Mouse (Mus musculus) embryonic fibroblast, embryonic 13.5 days (primary cell): ENCODE measurements around the gene Lamtor4. TPM values are rescaled to one million over a fixed set of nuclear protein-coding genes. Genes with fewer than 3 reads are reported as not detected.

Experiments
- H3K27ac ChIP-seq: 2 replicates; pipeline ENCODE4 v1.5.1; 2012; ENCODE audit warnings: low read length, control low read depth, inconsistent platforms; ENCODE audit not compliant: insufficient read depth
- H3K4me1 ChIP-seq: 2 replicates; pipeline ENCODE4 v1.6.1; 2011; ENCODE audit warnings: low read length; ENCODE audit not compliant: control insufficient read depth, insufficient read depth
- H3K4me3 ChIP-seq: 2 replicates; pipeline ENCODE4 v1.5.1; 2011; ENCODE audit warnings: mild to moderate bottlenecking, control low read depth, low read length; ENCODE audit not compliant: insufficient read depth
- CTCF ChIP-seq: IDR thresholded peaks from 2 replicates; pipeline ENCODE4 v1.5.1; 2011; ENCODE audit warnings: mild to moderate bottlenecking, control low read depth, low read length, moderate library complexity, borderline replicate concordance; ENCODE audit not compliant: insufficient read depth
- POLR2A ChIP-seq: IDR thresholded peaks from 2 replicates; pipeline ENCODE4 v1.6.1; 2011; ENCODE audit warnings: low read depth, mild to moderate bottlenecking, control low read depth, low read length, moderate library complexity
- polyA plus RNA-seq: library from polyadenylated mRNA; stranded (reverse); fragments of >200 nt; gene quantifications from 2 replicates; pipeline ENCODE4 v1.2.4, GENCODE M21; 2011; ENCODE audit warnings: low read depth; ENCODE audit not compliant: missing spikeins, insufficient read length

The Lamtor4 gene
- polyA plus RNA-seq, 1 experiment, result 40.7 TPM

- Histone ChIP-seq H3K4me3 (no peak overlapping the region), H3K4me1 (no peaks in the 10 kb centered on the region), H3K27ac (no peak overlapping the region)
- TF ChIP-seq CTCF (peak; percentile 22; the same call in 1 of the 2 replicates), POLR2A (no peak)
Measured at GRCm38 (mm10) chr5:138228026-138228425, 27.3 kb upstream of the Lamtor4 start.

- no peak overlapping the region for H3K4me3 ChIP-seq
- no peaks in the 10 kb centered on the region for H3K4me1 ChIP-seq
- no peak for TF ChIP-seq CTCF
- TF ChIP-seq POLR2A, result no peak
- no peak overlapping the region for H3K27ac ChIP-seq
Measured at GRCm38 (mm10) chr5:138229511-138229910, 25.8 kb upstream of the Lamtor4 start.

GRCm38 (mm10) chr5:138233778-138234177 lies 21.5 kb upstream of the Lamtor4 start:
- H3K27ac ChIP-seq, result no peak overlapping the region
- TF ChIP-seq POLR2A, result no peak
- no peak for TF ChIP-seq CTCF
- no peak overlapping the region for H3K4me3 ChIP-seq

GRCm38 (mm10) chr5:138234224-138234623 lies 21.1 kb upstream of the Lamtor4 start:
- no peaks in the 10 kb centered on the region for H3K4me1 ChIP-seq
- no peak overlapping the region for H3K27ac ChIP-seq
- H3K4me3 ChIP-seq, result no peak overlapping the region
- TF ChIP-seq POLR2A (no peak), CTCF (no peak)

More at GRCm38 (mm10) chr5:138233778-138234177, 21.5 kb upstream of the Lamtor4 start:
- no peaks in the 10 kb centered on the region for H3K4me1 ChIP-seq

GRCm38 (mm10) chr5:138241511-138241910 lies 13.8 kb upstream of the Lamtor4 start:
- Histone ChIP-seq H3K4me3 (no peak overlapping the region), H3K27ac (no peak overlapping the region), H3K4me1 (no peaks in the 10 kb centered on the region)
- no peak for TF ChIP-seq POLR2A
- no peak for TF ChIP-seq CTCF

DNA sequence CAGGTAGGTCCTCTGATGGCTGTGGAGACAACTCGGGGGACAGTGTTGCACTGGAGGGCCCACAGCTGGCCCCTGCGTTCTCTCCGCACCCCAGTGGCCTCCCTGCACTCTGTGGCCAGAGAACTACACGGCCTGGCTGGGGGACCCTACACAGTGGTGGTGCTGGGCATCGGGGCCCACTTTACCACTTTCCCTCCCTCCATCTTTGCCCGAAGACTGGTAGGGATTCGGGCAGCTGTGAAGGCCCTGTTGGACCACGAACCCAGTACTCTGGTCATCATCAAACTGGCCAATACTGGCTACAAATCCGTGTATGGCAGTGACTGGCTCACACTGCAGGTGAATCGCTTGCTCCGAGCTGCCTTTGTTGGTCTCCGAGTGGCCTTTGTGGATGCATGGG lies 4.1 kb upstream of the Lamtor4 start:
- TF ChIP-seq CTCF (no peak), POLR2A (no peak)
- Histone ChIP-seq H3K4me1 (no peaks in the 10 kb centered on the region), H3K27ac (no peak overlapping the region), H3K4me3 (no peak overlapping the region)

- Histone ChIP-seq H3K4me1 (peaks cover 2% of the 10 kb centered on the region; the same call in 1 of the 2 replicates), H3K27ac (no peak overlapping the region), H3K4me3 (no peak overlapping the region)
- TF ChIP-seq POLR2A, result no peak
- TF ChIP-seq CTCF, result no peak
Measured at GRCm38 (mm10) chr5:138253061-138253460, 2.2 kb upstream of the Lamtor4 start.

- Histone ChIP-seq H3K27ac (no peak overlapping the region), H3K4me3 (peak overlapping the region; percentile 71), H3K4me1 (peaks cover 2% of the 10 kb centered on the region; the same call in 1 of the 2 replicates)
- no peak for TF ChIP-seq CTCF
- no peak for TF ChIP-seq POLR2A
Measured at GRCm38 (mm10) chr5:138256094-138256467, 799 bp downstream of the Lamtor4 start.

- H3K4me3 ChIP-seq, result no peak overlapping the region
- peaks cover 2% of the 10 kb centered on the region; the same call in 1 of the 2 replicates for H3K4me1 ChIP-seq
- TF ChIP-seq POLR2A (no peak), CTCF (no peak)
- H3K27ac ChIP-seq, result no peak overlapping the region
Measured at GRCm38 (mm10) chr5:138256966-138257584, 1.8 kb downstream of the Lamtor4 start.

GRCm38 (mm10) chr5:138257585-138257978 lies 2.3 kb downstream of the Lamtor4 start:
- no peak overlapping the region for H3K4me3 ChIP-seq
- H3K27ac ChIP-seq, result no peak overlapping the region
- H3K4me1 ChIP-seq, result peaks cover 2% of the 10 kb centered on the region; the same call in 1 of the 2 replicates
- no peak for TF ChIP-seq CTCF
- no peak for TF ChIP-seq POLR2A

- no peak overlapping the region for H3K4me3 ChIP-seq
- no peak for TF ChIP-seq CTCF
- no peak for TF ChIP-seq POLR2A
- no peak overlapping the region for H3K27ac ChIP-seq
- peaks cover 5% of the 10 kb centered on the region for H3K4me1 ChIP-seq
Measured at GRCm38 (mm10) chr5:138258078-138258477, 2.8 kb downstream of the Lamtor4 start.
